Mouse (Mus musculus) left cerebral cortex, postnatal 25 days (tissue): ENCODE measurements around the gene Tes3-ps. TPM values are rescaled to one million over a fixed set of nuclear protein-coding genes. Genes with fewer than 3 reads are reported as not detected.

Experiments
- DNase-seq, 2 experiments: peaks; one replicate each; pipeline ENCODE4 v3.0.0; 2022; ENCODE audit warnings: low spot score in 2 of 2, mixed read lengths in 1 of 2
- intact Hi-C: fragments of 180-260 bp; cut with DNase I; formaldehyde crosslinking; loops from one replicate; pipeline ENCODE4 v1.15.1; 2025
- total RNA-seq, 2 experiments: library from RNA; stranded (reverse); gene quantifications; 2 replicates each; pipeline ENCODE4 v1.2.3; 2021

The Tes3-ps gene
- total RNA-seq, 2 experiments from 2014 or later: 1.6 to 1.9 TPM

GRCm38 (mm10) chr13:49480551-49480950, 12.6 kb upstream of the Tes3-ps start:
- no peak for DNase-seq
- intact Hi-C loops: no loop called here

- intact Hi-C loops: no loop called here
- peak in 1 of 2 experiments; percentile 10 for DNase-seq
These were observed 7.7 kb upstream of the Tes3-ps start for GRCm38 (mm10) chr13:49485388-49485787.

- intact Hi-C loops: no loop called here
These were observed 11.4 kb downstream of the Tes3-ps start, which contains the start of gene Ecm2 for GRCm38 (mm10) chr13:49504510-49504909. TSS of gene Ecm2 (plus strand) at chr13:49504810.

GRCm38 (mm10) chr13:49505776-49506175, 12.7 kb downstream of the Tes3-ps start:
- DNase-seq: no peak
- intact Hi-C loops: no loop called here

More at GRCm38 (mm10) chr13:49504510-49504909, 11.4 kb downstream of the Tes3-ps start, which contains the start of gene Ecm2:
- DNase-seq: no peak

GRCm38 (mm10) chr13:49507176-49507575, 14.1 kb downstream of the Tes3-ps start:
- intact Hi-C loops: no loop called here
- peak in 1 of 2 experiments; percentile 10 for DNase-seq

GRCm38 (mm10) chr13:49518761-49519160, 25.6 kb downstream of the Tes3-ps start:
- DNase-seq: no peak
- intact Hi-C loops: no loop called here

- intact Hi-C loops: no loop called here
- no peak for DNase-seq
These were observed 33.1 kb downstream of the Tes3-ps start for GRCm38 (mm10) chr13:49526235-49526634.

GRCm38 (mm10) chr13:49530636-49531035, 37.5 kb downstream of the Tes3-ps start:
- DNase-seq: no peak
- intact Hi-C loops: no loop called here

- intact Hi-C loops: no loop called here
- no peak for DNase-seq
These were observed 43.8 kb downstream of the Tes3-ps start for GRCm38 (mm10) chr13:49536946-49537345.

- DNase-seq: no peak
- intact Hi-C loops: no loop called here
These were observed 45.6 kb downstream of the Tes3-ps start for GRCm38 (mm10) chr13:49538693-49539092.

GRCm38 (mm10) chr13:49544279-49544678, 51.2 kb downstream of the Tes3-ps start, which contains the start of gene Aspn:
TSS of gene Aspn (plus strand) at chr13:49544443.
- intact Hi-C loops: no loop called here
- no peak for DNase-seq

- intact Hi-C loops: no loop called here
- DNase-seq: no peak
These were observed 52.5 kb downstream of the Tes3-ps start for GRCm38 (mm10) chr13:49545646-49546045.

Other genes starting within 250 kb of the Tes3-ps start
- 1 to 10 TPM; 2.0 to 2.4 TPM for gene Susd3, start 244.6 kb upstream of the Tes3-ps start, total RNA-seq
- gene Fgd3, start 173.0 kb upstream of the Tes3-ps start, total RNA-seq: 1 to 10 TPM; 6.3 to 6.8 TPM
- gene Bicd2, start 151.7 kb upstream of the Tes3-ps start, total RNA-seq: 10 to 100 TPM; 48.5 to 51.0 TPM
- gene Ippk, start 72.1 kb upstream of the Tes3-ps start, total RNA-seq: 10 to 100 TPM; 14.8 to 16.8 TPM
- 1 to 10 TPM; 2.3 to 2.7 TPM for gene Ecm2, start 11.5 kb downstream of the Tes3-ps start, total RNA-seq
- gene Aspn, start 51.1 kb downstream of the Tes3-ps start, total RNA-seq: 1 to 10 TPM; 1.6 to 2.0 TPM
- 1 to 10 TPM; 1.6 to 2.0 TPM for gene Omd, start 89.1 kb downstream of the Tes3-ps start, total RNA-seq
- gene Ogn, start 114.7 kb downstream of the Tes3-ps start, total RNA-seq: 1 to 10 TPM; 5.4 to 7.1 TPM
- under 1 TPM; 0.39 to 0.53 TPM for gene Cenpp, start 159.5 kb downstream of the Tes3-ps start, total RNA-seq
- gene Nol8, start 159.8 kb downstream of the Tes3-ps start, total RNA-seq: 10 to 100 TPM; 25.4 to 31.7 TPM
- gene Iars, start 188.8 kb downstream of the Tes3-ps start, total RNA-seq: 10 to 100 TPM; 63.4 to 66.9 TPM